Mouse (Mus musculus) myocyte (in vitro differentiated cells): ENCODE measurements around the gene Gm21060.

Experiments used
- MAX ChIP-seq: IDR thresholded peaks from one replicate; pipeline ENCODE4 v1.6.1; 2011; ENCODE audit warnings: low read depth, mild to moderate bottlenecking, control low read depth
- POLR2A ChIP-seq: IDR thresholded peaks from one replicate; pipeline ENCODE4 v1.6.1; 2011; ENCODE audit warnings: low read depth, mild to moderate bottlenecking, control low read depth, moderate library complexity; ENCODE audit not compliant: insufficient read length
- POLR2AphosphoS2 ChIP-seq: IDR thresholded peaks from one replicate; pipeline ENCODE4 v1.6.1; 2011; ENCODE audit warnings: low read depth, control low read depth; ENCODE audit not compliant: insufficient read length
- TCF12 ChIP-seq: IDR thresholded peaks from one replicate; pipeline ENCODE4 v1.6.1; 2011; ENCODE audit warnings: mild to moderate bottlenecking, control low read depth; ENCODE audit not compliant: poor library complexity, insufficient read depth, severe bottlenecking

- no peak for TF ChIP-seq POLR2A
- no peak for TF ChIP-seq POLR2AphosphoS2
- TF ChIP-seq MAX = no peak
- no peak for TF ChIP-seq TCF12
Observed at GRCm38 (mm10) chr19:61267141-61267540, 29.7 kb downstream of the Gm21060 start.
